Mouse (Mus musculus): ENCODE measurements at regions not wholly inside any gene's neighbourhood (a gene's known extent, or its start where the extent isn't known, plus 50 kb on each side); places are given as distances from the start of the nearest gene placed in this dataset.

- 42% methylated on average over 15 of the region's 15 CpGs for WGBS
- Histone ChIP-seq H3K4me3 (ENCODE audit: insufficient read depth, low read depth, low read length) (no peak overlapping the region), H3K27ac (ENCODE audit: insufficient read depth, low read depth, low read length) (no peak overlapping the region), H3K4me1 (ENCODE audit: control insufficient read depth, insufficient read depth, low read length) (no peaks in the 10 kb centered on the region)
- TF ChIP-seq CTCF (IDR thresholded peaks at IDR 0.05; ENCODE audit: insufficient read depth, low read depth, low read length) (no peak), POLR2A (IDR thresholded peaks at IDR 0.05; ENCODE audit: insufficient read depth, low read depth, low read length) (no peak)
These were observed 70.3 kb downstream of the Matn1 start for GRCm38 (mm10) chr4:131014301-131015081.

GRCm38 (mm10) chr4:131015156-131015555 lies 71.0 kb downstream of the Matn1 start:
- H3K27ac ChIP-seq (ENCODE audit: insufficient read depth, low read depth, low read length), result no peak overlapping the region
- H3K4me3 ChIP-seq (ENCODE audit: insufficient read depth, low read depth, low read length), result no peak overlapping the region
- no peaks in the 10 kb centered on the region for H3K4me1 ChIP-seq (ENCODE audit: control insufficient read depth, insufficient read depth, low read length)
- WGBS, result 73% methylated on average over 2 of the region's 2 CpGs
- TF ChIP-seq CTCF (IDR thresholded peaks at IDR 0.05; ENCODE audit: insufficient read depth, low read depth, low read length), result no peak
- TF ChIP-seq POLR2A (IDR thresholded peaks at IDR 0.05; ENCODE audit: insufficient read depth, low read depth, low read length), result no peak

GRCm38 (mm10) chr4:131023601-131024000 lies 79.4 kb downstream of the Matn1 start:
- no peak for TF ChIP-seq POLR2A (IDR thresholded peaks at IDR 0.05; ENCODE audit: insufficient read depth, low read depth, low read length)
- TF ChIP-seq CTCF (IDR thresholded peaks at IDR 0.05; ENCODE audit: insufficient read depth, low read depth, low read length), result no peak
- 68% methylated on average over 6 of the region's 6 CpGs for WGBS
- Histone ChIP-seq H3K4me3 (ENCODE audit: insufficient read depth, low read depth, low read length) (no peak overlapping the region), H3K4me1 (ENCODE audit: control insufficient read depth, insufficient read depth, low read length) (no peaks in the 10 kb centered on the region), H3K27ac (ENCODE audit: insufficient read depth, low read depth, low read length) (no peak overlapping the region)

DNA sequence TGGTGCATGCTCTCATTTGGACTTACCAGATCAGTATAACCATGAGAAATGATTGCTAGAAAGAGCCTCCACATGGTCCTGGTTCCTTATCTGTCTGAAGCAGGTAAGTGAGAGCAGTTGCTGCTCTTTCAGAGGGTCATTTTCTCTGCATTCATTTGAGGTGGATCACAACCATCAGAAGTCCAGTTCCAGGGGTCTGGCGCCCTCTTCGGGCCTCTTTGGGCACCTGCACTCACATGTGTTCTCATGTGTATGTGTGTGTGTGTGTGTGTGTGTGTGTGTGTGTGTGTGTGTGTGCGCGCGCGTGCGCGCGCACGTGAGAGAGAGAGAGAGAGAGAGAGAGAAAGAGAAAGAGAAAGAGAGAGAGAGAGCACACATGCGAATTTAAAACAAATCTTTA lies 92.1 kb downstream of the Matn1 start:
- WGBS, result 91% methylated on average over 11 of the region's 11 CpGs
- H3K4me3 ChIP-seq (ENCODE audit: insufficient read depth, low read depth, low read length), result no peak overlapping the region
- H3K4me1 ChIP-seq (ENCODE audit: control insufficient read depth, insufficient read depth, low read length), result no peaks in the 10 kb centered on the region
- TF ChIP-seq POLR2A (IDR thresholded peaks at IDR 0.05; ENCODE audit: insufficient read depth, low read depth, low read length) (no peak), CTCF (IDR thresholded peaks at IDR 0.05; ENCODE audit: insufficient read depth, low read depth, low read length) (no peak)
- no peak overlapping the region for H3K27ac ChIP-seq (ENCODE audit: insufficient read depth, low read depth, low read length)

DNA sequence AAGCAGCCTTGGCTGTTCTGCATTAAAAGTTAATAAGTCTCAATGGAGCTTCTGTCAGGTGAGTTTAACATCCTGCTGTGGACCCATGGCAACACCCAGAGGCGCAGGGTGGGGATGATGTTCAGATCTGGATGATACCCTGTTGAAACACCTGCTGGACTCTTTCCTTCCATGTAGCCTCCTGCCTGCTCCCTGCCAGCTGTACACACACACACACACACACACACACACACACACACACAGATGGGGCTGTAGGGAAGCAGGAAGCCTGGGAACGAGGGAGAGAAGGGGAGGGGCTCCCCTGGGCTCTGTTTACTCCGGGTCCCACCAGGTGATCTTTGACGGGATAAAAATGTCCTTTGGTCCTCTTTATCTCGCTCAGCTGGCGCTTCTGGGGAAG lies 93.0 kb downstream of the Matn1 start:
- no peak overlapping the region for H3K27ac ChIP-seq (ENCODE audit: insufficient read depth, low read depth, low read length)
- 35% methylated on average over 6 of the region's 6 CpGs for WGBS
- H3K4me3 ChIP-seq (ENCODE audit: insufficient read depth, low read depth, low read length), result no peak overlapping the region
- no peaks in the 10 kb centered on the region for H3K4me1 ChIP-seq (ENCODE audit: control insufficient read depth, insufficient read depth, low read length)
- TF ChIP-seq POLR2A (IDR thresholded peaks at IDR 0.05; ENCODE audit: insufficient read depth, low read depth, low read length) (no peak), CTCF (IDR thresholded peaks at IDR 0.05; ENCODE audit: insufficient read depth, low read depth, low read length) (no peak)

- Histone ChIP-seq H3K4me3 (ENCODE audit: insufficient read depth, low read depth, low read length) (no peak overlapping the region), H3K4me1 (ENCODE audit: control insufficient read depth, insufficient read depth, low read length) (no peaks in the 10 kb centered on the region), H3K27ac (ENCODE audit: insufficient read depth, low read depth, low read length) (no peak overlapping the region)
- no peak for TF ChIP-seq POLR2A (IDR thresholded peaks at IDR 0.05; ENCODE audit: insufficient read depth, low read depth, low read length)
- TF ChIP-seq CTCF (IDR thresholded peaks at IDR 0.05; ENCODE audit: insufficient read depth, low read depth, low read length), result no peak
- WGBS, result 79% methylated on average over 3 of the region's 3 CpGs
These were observed 95.5 kb downstream of the Matn1 start for GRCm38 (mm10) chr4:131039686-131040085.

GRCm38 (mm10) chr4:131041210-131041609 lies 97.0 kb downstream of the Matn1 start:
- TF ChIP-seq POLR2A (IDR thresholded peaks at IDR 0.05; ENCODE audit: insufficient read depth, low read depth, low read length), result no peak
- no peak for TF ChIP-seq CTCF (IDR thresholded peaks at IDR 0.05; ENCODE audit: insufficient read depth, low read depth, low read length)
- no peak overlapping the region for H3K27ac ChIP-seq (ENCODE audit: insufficient read depth, low read depth, low read length)
- 66% methylated on average over 2 of the region's 2 CpGs for WGBS
- H3K4me3 ChIP-seq (ENCODE audit: insufficient read depth, low read depth, low read length), result no peak overlapping the region
- no peaks in the 10 kb centered on the region for H3K4me1 ChIP-seq (ENCODE audit: control insufficient read depth, insufficient read depth, low read length)

DNA sequence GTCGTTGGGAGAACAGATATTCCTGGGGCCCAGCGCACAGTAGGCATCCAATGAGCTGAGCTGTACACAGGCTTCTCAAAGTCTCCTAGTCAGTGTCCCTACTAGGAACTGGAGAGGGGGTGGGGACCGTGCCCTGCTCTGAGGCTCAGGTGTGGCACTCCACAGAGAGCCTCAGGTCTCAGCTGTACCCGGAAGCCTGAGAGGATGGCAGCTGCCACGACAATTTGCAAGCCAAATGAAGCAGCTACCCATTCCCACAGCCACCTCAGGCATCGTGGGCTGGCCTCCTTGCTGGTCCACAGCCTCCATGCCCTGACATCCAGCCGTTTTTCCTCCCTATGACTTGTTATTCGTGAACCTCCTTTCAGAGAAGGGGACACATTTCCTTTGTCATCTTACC lies 101.9 kb downstream of the Matn1 start:
- Histone ChIP-seq H3K27ac (ENCODE audit: insufficient read depth, low read depth, low read length) (no peak overlapping the region), H3K4me3 (ENCODE audit: insufficient read depth, low read depth, low read length) (no peak overlapping the region), H3K4me1 (ENCODE audit: control insufficient read depth, insufficient read depth, low read length) (no peaks in the 10 kb centered on the region)
- TF ChIP-seq POLR2A (IDR thresholded peaks at IDR 0.05; ENCODE audit: insufficient read depth, low read depth, low read length) (no peak), CTCF (IDR thresholded peaks at IDR 0.05; ENCODE audit: insufficient read depth, low read depth, low read length) (no peak)
- 73% methylated on average over 8 of the region's 8 CpGs for WGBS

DNA sequence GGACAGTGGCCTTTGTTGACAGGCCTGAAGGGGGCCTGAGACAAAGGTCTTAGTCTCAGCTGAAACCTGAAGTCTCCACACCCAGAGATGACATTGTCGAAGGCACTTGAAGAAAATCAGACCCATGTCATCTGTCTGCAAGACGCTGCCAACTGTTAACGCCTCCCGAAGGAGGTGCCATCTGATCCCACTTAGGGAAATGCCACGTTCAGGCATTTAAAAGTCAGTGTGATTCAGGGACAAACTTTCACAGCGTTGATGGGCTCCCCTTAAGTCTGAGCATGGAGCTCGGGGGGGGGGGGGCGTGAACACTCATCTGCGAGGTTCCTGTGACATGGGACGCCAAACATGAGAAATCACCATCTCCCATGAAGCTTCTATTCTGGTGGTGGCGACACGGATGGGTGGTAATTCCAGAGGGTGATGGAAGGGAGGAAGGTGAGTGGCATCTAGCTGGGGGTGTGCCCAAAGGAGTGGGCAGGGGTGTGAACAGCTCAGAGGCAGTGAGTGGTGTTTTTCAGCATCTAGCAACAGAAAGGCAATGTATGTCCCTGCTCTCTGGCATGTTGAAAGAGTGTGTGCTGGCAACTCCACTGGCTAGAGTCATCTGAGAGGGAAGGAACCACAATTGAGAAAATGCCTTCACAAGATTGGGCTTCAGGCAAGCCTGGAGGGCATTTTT lies 102.9 kb downstream of the Matn1 start:
- H3K4me3 ChIP-seq (ENCODE audit: insufficient read depth, low read depth, low read length), result no peak overlapping the region
- no peak overlapping the region for H3K27ac ChIP-seq (ENCODE audit: insufficient read depth, low read depth, low read length)
- TF ChIP-seq POLR2A (IDR thresholded peaks at IDR 0.05; ENCODE audit: insufficient read depth, low read depth, low read length), result no peak
- no peak for TF ChIP-seq CTCF (IDR thresholded peaks at IDR 0.05; ENCODE audit: insufficient read depth, low read depth, low read length)
- no peaks in the 10 kb centered on the region for H3K4me1 ChIP-seq (ENCODE audit: control insufficient read depth, insufficient read depth, low read length)
- WGBS, result 75% methylated on average over 12 of the region's 12 CpGs
